Mouse (Mus musculus) liver, embryonic 16.5 days (tissue): ENCODE measurements at regions not wholly inside any gene's neighbourhood (a gene's known extent, or its start where the extent isn't known, plus 50 kb on each side); places are given as distances from the start of the nearest gene placed in this dataset.

ENCODE experiments used
- ATAC-seq: fragments of 200-750 bp; cut with Nextera tagmentation; 2 replicates; pipeline ENCODE4 v1.8.0; 2017; ENCODE audit warnings: low read depth, mild to moderate bottlenecking, moderate number of reproducible peaks, moderate library complexity
- H3K27ac ChIP-seq: fragments of 300-500 bp; sonication (generic); 2 replicates; pipeline ENCODE4 v1.5.1; 2014; ENCODE audit warnings: mild to moderate bottlenecking, low read length
- H3K27me3 ChIP-seq: fragments of 300-500 bp; sonication (generic); 2 replicates; pipeline ENCODE4 v1.6.1; 2014; ENCODE audit warnings: low read depth, low read length, mixed read lengths; ENCODE audit not compliant: control insufficient read depth, insufficient read depth
- H3K36me3 ChIP-seq: fragments of 300-500 bp; sonication (generic); 2 replicates; pipeline ENCODE4 v1.6.1; 2014; ENCODE audit warnings: mild to moderate bottlenecking; ENCODE audit not compliant: control insufficient read depth, insufficient read depth
- H3K4me1 ChIP-seq: fragments of 300-500 bp; sonication (generic); 2 replicates; pipeline ENCODE4 v1.6.1; 2014; ENCODE audit warnings: low read depth, low read length, mixed read lengths; ENCODE audit not compliant: control insufficient read depth
- H3K4me2 ChIP-seq: fragments of 300-500 bp; sonication (generic); 2 replicates; pipeline ENCODE4 v1.6.1; 2014; ENCODE audit warnings: low read depth, low read length, mixed read lengths
- H3K4me3 ChIP-seq: fragments of 300-500 bp; sonication (generic); 2 replicates; pipeline ENCODE4 v1.5.1; 2014; ENCODE audit warnings: low read depth, mild to moderate bottlenecking, low read length
- H3K9ac ChIP-seq: fragments of 300-500 bp; sonication (generic); 2 replicates; pipeline ENCODE4 v1.6.1; 2014; ENCODE audit warnings: low read depth, low read length
- H3K9me3 ChIP-seq: fragments of 300-500 bp; sonication (generic); replicated peaks from 2 replicates; pipeline ENCODE4 v1.6.1; 2016; ENCODE audit warnings: low read length; ENCODE audit not compliant: control insufficient read depth
- WGBS: fragments of 180-500 bp; shearing (Covaris S2); extraction: QIAGEN DNeasy Blood & Tissue Kit; methylation state at CpG from one replicate; pipeline ENCODE4 v1.1.7; 2014; ENCODE audit not compliant: insufficient replicate concordance; 5-methylcytosine and 5-hydroxymethylcytosine counted together

GRCm38 (mm10) chr15:57061502-57061901, 415.9 kb downstream of the Slc22a22 start:
- no peaks in the 10 kb centered on the region for H3K9me3 ChIP-seq
- no peak overlapping the region for H3K4me2 ChIP-seq
- no peaks in the 10 kb centered on the region for H3K36me3 ChIP-seq
- H3K27me3 ChIP-seq = no peaks in the 10 kb centered on the region
- no peak for ATAC-seq
- H3K27ac ChIP-seq = no peak overlapping the region
- H3K4me3 ChIP-seq = no peak overlapping the region
- WGBS = 65% methylated on average over 2 of the region's 2 CpGs
- no peaks in the 10 kb centered on the region for H3K4me1 ChIP-seq
- H3K9ac ChIP-seq = no peak overlapping the region

DNA sequence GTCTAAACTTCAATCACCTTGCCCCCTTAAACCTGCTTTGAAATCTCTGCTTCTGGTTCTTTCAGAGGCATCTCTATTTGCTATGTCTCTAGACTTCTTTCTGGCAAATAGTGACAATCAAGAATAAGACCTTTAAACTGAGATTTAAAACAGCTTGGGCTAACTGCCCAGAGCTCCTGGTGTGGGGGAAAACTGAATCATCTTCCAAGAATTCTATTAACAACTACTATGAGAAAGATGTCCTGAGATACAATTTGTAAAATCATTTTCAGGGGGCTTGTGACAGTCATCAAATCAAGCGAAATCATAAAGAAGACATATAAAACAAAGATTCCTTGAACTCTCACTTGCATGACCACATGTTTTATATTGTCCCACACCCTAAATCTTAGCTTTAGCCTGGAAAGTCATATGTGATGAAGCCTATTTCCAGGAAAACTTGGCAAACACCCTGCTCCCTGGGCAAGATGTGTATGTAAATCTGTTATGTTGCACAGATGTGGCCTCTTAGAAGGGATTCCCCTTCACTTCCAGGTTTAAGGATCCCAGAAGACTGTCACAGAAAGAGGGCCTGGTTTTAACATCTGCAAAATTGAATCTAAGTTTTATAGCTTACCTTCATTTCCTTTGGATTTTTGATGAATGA, 417.8 kb downstream of the Slc22a22 start:
- Histone ChIP-seq H3K4me2 (no peak overlapping the region), H3K9me3 (no peaks in the 10 kb centered on the region), H3K9ac (no peak overlapping the region), H3K4me3 (no peak overlapping the region), H3K27ac (no peak overlapping the region), H3K27me3 (no peaks in the 10 kb centered on the region), H3K36me3 (no peaks in the 10 kb centered on the region), H3K4me1 (no peaks in the 10 kb centered on the region)
- 66% methylated on average over 1 of the region's 1 CpGs for WGBS
- ATAC-seq = no peak

- Histone ChIP-seq H3K27ac (no peak overlapping the region), H3K36me3 (no peaks in the 10 kb centered on the region), H3K9me3 (no peaks in the 10 kb centered on the region), H3K27me3 (no peaks in the 10 kb centered on the region), H3K4me3 (no peak overlapping the region), H3K4me2 (no peak overlapping the region), H3K9ac (no peak overlapping the region), H3K4me1 (no peaks in the 10 kb centered on the region)
- no peak for ATAC-seq
- 53% methylated on average over 1 of the region's 1 CpGs for WGBS
Observed at GRCm38 (mm10) chr15:57052287-57052686, 425.1 kb downstream of the Slc22a22 start.

DNA sequence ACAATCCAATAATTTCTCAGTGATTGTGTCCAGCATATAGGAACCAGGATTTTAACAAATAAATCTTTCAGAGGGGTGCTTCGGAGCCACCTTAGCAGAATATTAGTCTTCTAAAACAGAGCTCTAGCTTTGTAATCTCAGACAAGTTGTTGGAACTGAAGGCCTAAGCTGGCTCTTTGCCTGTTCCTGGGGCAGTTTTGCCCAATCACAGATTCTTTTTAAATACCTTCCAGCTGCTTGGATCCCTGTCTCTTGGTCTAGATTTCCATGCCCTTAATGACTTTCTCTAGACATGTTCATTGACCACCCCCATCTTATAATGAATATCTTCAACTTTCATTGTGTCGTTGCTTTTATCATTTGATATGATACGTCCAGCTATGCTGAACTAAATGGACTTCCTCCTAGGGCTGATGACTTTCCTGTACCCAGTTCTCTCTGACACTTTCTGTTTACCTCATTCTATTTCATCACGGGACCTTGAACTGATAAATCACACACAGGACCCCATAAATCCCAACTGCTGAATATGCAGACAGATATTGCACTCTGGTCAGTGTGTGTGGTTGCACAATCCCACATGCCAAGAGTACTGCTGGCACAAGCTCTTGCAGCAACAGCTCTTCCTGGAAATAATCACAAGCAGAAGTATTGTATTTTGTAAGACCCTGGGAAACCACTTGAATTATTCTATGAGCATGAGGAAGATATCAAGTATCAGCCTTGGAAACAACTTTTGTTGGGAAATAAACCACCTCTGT, 440.4 kb downstream of the Slc22a22 start:
- ATAC-seq = peak; percentile 59; the same call in 1 of the 2 replicates
- H3K27me3 ChIP-seq = no peaks in the 10 kb centered on the region
- H3K27ac ChIP-seq = no peak overlapping the region
- H3K9me3 ChIP-seq = no peaks in the 10 kb centered on the region
- H3K9ac ChIP-seq = no peak overlapping the region
- H3K36me3 ChIP-seq = no peaks in the 10 kb centered on the region
- H3K4me2 ChIP-seq = no peak overlapping the region
- no peak overlapping the region for H3K4me3 ChIP-seq
- WGBS = 48% methylated on average over 4 of the region's 4 CpGs
- no peaks in the 10 kb centered on the region for H3K4me1 ChIP-seq

DNA sequence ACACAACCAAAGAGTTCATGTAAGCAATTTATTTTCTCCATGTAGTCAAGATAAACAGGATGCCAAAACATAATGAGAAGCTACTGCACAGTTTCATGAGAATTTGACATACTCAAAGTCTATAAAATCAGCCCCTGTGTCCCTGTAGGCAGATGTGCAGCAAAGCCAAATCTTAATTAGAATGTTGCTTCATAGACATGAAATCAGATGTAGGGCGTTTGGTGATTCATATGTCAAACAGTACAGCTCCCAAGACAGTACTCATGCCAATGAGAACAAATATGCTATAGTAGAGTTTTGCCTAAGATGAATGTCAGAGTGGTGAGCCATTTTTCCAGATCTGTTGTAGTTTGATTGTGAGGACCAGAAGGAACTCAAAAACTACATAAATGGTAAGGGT, 444.4 kb downstream of the Slc22a22 start:
- no peak for ATAC-seq
- Histone ChIP-seq H3K4me1 (no peaks in the 10 kb centered on the region), H3K27ac (no peak overlapping the region), H3K27me3 (no peaks in the 10 kb centered on the region), H3K9ac (no peak overlapping the region), H3K36me3 (no peaks in the 10 kb centered on the region), H3K4me2 (no peak overlapping the region), H3K4me3 (no peak overlapping the region), H3K9me3 (no peaks in the 10 kb centered on the region)
- WGBS = 48% methylated on average over 1 of the region's 1 CpGs
